Mouse (Mus musculus) C2C12 (cell line): ENCODE results near the gene Sox9. TPM values are rescaled to one million over a fixed set of nuclear protein-coding genes. Genes with fewer than 3 reads are reported as not detected.

Source experiments
- H3K27me3 ChIP-seq: one replicate; pipeline ENCODE4 v1.6.1; 2011; ENCODE audit not compliant: control insufficient read depth, insufficient read depth, insufficient read length
- H3K36me3 ChIP-seq: one replicate; pipeline ENCODE4 v1.6.1; 2011; ENCODE audit not compliant: control insufficient read depth, insufficient read depth
- H3K4me3 ChIP-seq: one replicate; pipeline ENCODE4 v1.5.1; 2011; ENCODE audit warnings: mild to moderate bottlenecking, control low read depth; ENCODE audit not compliant: poor library complexity, insufficient read depth, severe bottlenecking
- H3K79me2 ChIP-seq: one replicate; pipeline ENCODE4 v1.6.1; 2011; ENCODE audit not compliant: control insufficient read depth, insufficient read depth
- H3K79me3 ChIP-seq: one replicate; pipeline ENCODE4 v1.6.1; 2011; ENCODE audit warnings: low read depth, control low read depth
- H3ac ChIP-seq: one replicate; pipeline ENCODE3; 2011; ENCODE audit warnings: low read depth; ENCODE audit not compliant: control insufficient read depth, insufficient read length
- CEBPB ChIP-seq: IDR thresholded peaks from one replicate; pipeline ENCODE4 v1.6.1; 2011; ENCODE audit warnings: low read depth, mild to moderate bottlenecking, control low read depth, moderate library complexity
- CTCF ChIP-seq: IDR thresholded peaks from one replicate; pipeline ENCODE4 v1.5.1; 2011; ENCODE audit not compliant: control insufficient read depth, insufficient read depth, insufficient read length
- FOSL1 ChIP-seq: IDR thresholded peaks from one replicate; pipeline ENCODE4 v1.8.0; 2011; ENCODE audit warnings: mild to moderate bottlenecking, low read length; ENCODE audit not compliant: poor library complexity, insufficient read depth, severe bottlenecking
- MAX ChIP-seq: IDR thresholded peaks from one replicate; pipeline ENCODE4 v1.6.1; 2011; ENCODE audit warnings: mild to moderate bottlenecking, control low read depth
- MYOD1 ChIP-seq: IDR thresholded peaks from one replicate; pipeline ENCODE4 v1.6.1; 2011; ENCODE audit warnings: low read depth; ENCODE audit not compliant: control insufficient read depth, insufficient read length
- MYOG ChIP-seq: IDR thresholded peaks from one replicate; pipeline ENCODE4 v1.6.1; 2011; ENCODE audit not compliant: control insufficient read depth, insufficient read length; ENCODE audit errors: extremely low read depth
- USF1 ChIP-seq: IDR thresholded peaks from one replicate; pipeline ENCODE4 v1.6.1; 2011; ENCODE audit warnings: low read depth, mild to moderate bottlenecking, control low read depth, moderate library complexity
- polyA plus RNA-seq: library from polyadenylated mRNA; unstranded; fragments of >200 nt; fragmentation: generic; extraction: Trizol; gene quantifications from one replicate; pipeline ENCODE4 v1.2.1, GENCODE M21; 2012; ENCODE audit warnings: missing spikeins

The Sox9 gene
- polyA plus RNA-seq, 1 experiment, result 14.4 TPM

DNA sequence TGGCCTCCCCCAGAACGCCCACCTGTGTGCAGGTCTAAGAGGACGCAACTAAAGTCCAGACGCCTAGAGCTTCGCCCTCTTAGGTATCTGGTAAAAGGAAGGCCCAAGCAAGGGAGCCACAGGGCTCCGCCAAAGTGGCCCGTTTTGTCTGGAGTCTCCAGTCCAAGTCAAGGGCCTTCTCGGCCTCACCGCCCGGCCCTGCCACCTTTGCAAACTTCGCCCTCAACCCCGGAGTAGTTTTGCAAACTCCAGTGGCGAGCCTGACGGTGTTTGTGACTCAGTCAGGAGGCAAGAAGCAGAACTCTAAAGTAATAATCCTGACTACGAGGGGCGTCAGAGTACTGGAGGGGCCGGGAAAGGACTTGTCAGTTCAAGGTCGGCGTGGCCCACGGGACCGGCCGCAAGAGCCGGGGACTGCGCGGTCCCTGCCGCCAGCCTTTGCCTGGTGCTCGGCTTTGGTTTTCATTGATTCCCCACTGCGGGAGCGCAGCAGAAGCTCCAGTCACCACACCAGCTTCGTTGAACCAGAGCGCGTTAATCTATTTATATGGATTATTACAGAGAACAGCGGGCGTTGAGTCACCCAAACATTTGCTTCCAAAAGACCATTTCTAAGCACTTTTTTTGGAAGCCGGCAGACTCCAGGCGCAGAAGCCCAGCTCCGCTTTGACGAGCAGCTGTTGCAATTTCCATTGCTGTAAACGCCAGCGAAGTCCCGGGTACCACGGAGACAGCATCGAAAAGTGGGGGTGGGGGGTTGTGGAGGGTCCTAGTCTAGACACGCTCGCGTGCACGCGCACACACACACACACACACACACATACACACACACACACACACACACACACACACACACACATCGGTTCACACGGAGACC lies 751 bp upstream of the Sox9 start:
- Histone ChIP-seq H3K79me3 (peaks cover 25% of the 10 kb centered on the region), H3K4me3 (peak overlapping the region; percentile 87), H3K79me2 (peaks cover 36% of the 10 kb centered on the region), H3K36me3 (peaks cover 27% of the 10 kb centered on the region), H3ac (peak overlapping the region; percentile 68), H3K27me3 (no peaks in the 10 kb centered on the region)
- TF ChIP-seq MYOG, result no peak
- no peak for TF ChIP-seq FOSL1
- TF ChIP-seq MYOD1, result no peak
- no peak for TF ChIP-seq USF1
- no peak for TF ChIP-seq CEBPB
- no peak for TF ChIP-seq MAX
- no peak for TF ChIP-seq CTCF

DNA sequence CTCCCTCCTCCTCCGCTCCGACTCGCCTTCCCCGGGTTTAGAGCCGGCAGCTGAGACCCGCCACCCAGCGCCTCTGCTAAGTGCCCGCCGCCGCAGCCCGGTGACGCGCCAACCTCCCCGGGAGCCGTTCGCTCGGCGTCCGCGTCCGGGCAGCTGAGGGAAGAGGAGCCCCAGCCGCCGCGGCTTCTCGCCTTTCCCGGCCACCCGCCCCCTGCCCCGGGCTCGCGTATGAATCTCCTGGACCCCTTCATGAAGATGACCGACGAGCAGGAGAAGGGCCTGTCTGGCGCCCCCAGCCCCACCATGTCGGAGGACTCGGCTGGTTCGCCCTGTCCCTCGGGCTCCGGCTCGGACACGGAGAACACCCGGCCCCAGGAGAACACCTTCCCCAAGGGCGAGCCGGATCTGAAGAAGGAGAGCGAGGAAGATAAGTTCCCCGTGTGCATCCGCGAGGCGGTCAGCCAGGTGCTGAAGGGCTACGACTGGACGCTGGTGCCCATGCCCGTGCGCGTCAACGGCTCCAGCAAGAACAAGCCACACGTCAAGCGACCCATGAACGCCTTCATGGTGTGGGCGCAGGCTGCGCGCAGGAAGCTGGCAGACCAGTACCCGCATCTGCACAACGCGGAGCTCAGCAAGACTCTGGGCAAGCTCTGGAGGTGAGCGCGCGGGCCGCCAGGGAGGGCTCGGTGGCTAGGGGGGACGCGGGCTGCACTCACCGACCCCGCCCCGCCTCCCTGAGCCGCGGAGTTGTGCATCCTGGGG lies 515 bp downstream of the Sox9 start:
- Histone ChIP-seq H3K79me3 (peaks cover 25% of the 10 kb centered on the region), H3ac (peak overlapping the region; percentile 80), H3K36me3 (peaks cover 29% of the 10 kb centered on the region), H3K27me3 (no peaks in the 10 kb centered on the region), H3K79me2 (peaks cover 40% of the 10 kb centered on the region), H3K4me3 (peak overlapping the region; percentile 87)
- no peak for TF ChIP-seq CTCF
- no peak for TF ChIP-seq MAX
- TF ChIP-seq CEBPB, result no peak
- TF ChIP-seq MYOG, result no peak
- no peak for TF ChIP-seq USF1
- TF ChIP-seq MYOD1, result no peak
- no peak for TF ChIP-seq FOSL1

DNA sequence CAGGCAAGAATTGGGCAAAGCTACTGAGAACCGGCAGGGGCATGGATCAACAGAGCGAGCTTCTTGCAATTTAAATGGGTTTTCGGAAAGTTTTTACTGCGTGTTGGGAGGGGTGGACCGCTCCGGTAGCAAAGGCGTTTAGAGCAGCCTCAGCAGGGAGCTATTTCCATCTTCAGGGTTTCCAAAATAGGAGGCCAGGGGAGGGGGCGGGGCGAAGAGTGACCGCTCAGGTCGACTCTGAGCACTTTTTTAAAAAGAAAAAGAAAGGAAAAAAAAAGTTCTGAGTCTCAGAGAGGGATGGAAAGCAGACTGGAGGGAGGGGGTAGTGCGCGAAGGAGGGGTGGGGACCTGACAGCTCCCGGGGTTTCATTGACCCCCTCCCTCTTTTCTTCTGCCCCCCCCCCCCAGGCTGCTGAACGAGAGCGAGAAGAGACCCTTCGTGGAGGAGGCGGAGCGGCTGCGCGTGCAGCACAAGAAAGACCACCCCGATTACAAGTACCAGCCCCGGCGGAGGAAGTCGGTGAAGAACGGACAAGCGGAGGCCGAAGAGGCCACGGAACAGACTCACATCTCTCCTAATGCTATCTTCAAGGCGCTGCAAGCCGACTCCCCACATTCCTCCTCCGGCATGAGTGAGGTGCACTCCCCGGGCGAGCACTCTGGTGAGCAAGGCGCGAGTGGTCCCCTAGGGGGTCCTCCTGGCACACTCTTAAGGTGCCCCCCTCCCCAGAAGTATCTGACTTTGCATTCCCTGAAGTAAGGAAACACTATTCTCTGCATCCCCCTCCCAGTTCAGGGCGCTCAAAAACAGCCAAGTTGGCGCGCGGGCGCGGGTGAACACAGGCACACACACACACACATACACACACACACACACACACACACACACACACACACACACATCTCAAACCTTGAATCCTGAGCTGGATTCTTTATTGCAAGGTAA lies 1.6 kb downstream of the Sox9 start:
- Histone ChIP-seq H3K79me2 (peaks cover 40% of the 10 kb centered on the region), H3K79me3 (peaks cover 25% of the 10 kb centered on the region), H3K27me3 (no peaks in the 10 kb centered on the region), H3K36me3 (peaks cover 29% of the 10 kb centered on the region), H3K4me3 (peak overlapping the region; percentile 87), H3ac (peak overlapping the region; percentile 79)
- TF ChIP-seq CEBPB, result no peak
- no peak for TF ChIP-seq MAX
- TF ChIP-seq FOSL1, result no peak
- TF ChIP-seq USF1, result no peak
- no peak for TF ChIP-seq CTCF
- no peak for TF ChIP-seq MYOD1
- TF ChIP-seq MYOG, result no peak

DNA sequence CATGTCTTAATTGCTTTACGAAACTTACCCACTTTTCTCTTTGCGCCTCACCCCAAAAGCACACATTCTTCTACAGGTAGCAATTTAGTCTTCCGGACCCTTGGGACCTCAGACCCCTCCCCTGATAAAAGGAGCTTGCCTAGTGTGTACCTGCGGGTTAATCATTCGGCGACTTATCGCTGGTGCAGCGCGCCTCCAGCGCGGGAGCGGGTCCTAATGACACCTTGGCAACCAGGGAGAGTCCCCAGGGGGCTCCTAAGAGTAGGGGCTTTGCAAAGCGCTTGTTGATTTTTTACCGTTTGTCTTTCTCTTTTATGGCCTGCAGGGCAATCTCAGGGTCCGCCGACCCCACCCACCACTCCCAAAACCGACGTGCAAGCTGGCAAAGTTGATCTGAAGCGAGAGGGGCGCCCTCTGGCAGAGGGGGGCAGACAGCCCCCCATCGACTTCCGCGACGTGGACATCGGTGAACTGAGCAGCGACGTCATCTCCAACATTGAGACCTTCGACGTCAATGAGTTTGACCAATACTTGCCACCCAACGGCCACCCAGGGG lies 2.4 kb downstream of the Sox9 start:
- H3K79me2 ChIP-seq, result peaks cover 40% of the 10 kb centered on the region
- no peak overlapping the region for H3ac ChIP-seq
- no peak overlapping the region for H3K4me3 ChIP-seq
- no peak for TF ChIP-seq MAX
- H3K27me3 ChIP-seq, result no peaks in the 10 kb centered on the region
- peaks cover 25% of the 10 kb centered on the region for H3K79me3 ChIP-seq
- H3K36me3 ChIP-seq, result peaks cover 29% of the 10 kb centered on the region

DNA sequence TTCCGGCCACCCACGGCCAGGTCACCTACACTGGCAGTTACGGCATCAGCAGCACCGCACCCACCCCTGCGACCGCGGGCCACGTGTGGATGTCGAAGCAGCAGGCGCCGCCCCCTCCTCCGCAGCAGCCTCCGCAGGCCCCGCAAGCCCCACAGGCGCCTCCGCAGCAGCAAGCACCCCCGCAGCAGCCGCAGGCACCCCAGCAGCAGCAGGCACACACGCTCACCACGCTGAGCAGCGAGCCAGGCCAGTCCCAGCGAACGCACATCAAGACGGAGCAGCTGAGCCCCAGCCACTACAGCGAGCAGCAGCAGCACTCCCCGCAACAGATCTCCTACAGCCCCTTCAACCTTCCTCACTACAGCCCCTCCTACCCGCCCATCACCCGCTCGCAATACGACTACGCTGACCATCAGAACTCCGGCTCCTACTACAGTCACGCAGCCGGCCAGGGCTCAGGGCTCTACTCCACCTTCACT lies 2.9 kb downstream of the Sox9 start:
- Histone ChIP-seq H3K27me3 (no peaks in the 10 kb centered on the region), H3K36me3 (peaks cover 29% of the 10 kb centered on the region), H3K4me3 (peak overlapping the region; percentile 14), H3ac (no peak overlapping the region), H3K79me2 (peaks cover 40% of the 10 kb centered on the region), H3K79me3 (peaks cover 25% of the 10 kb centered on the region)
- no peak for TF ChIP-seq FOSL1
- TF ChIP-seq USF1, result no peak
- TF ChIP-seq MYOD1, result no peak
- TF ChIP-seq CTCF, result no peak
- TF ChIP-seq CEBPB, result no peak
- no peak for TF ChIP-seq MAX
- no peak for TF ChIP-seq MYOG
